Mouse (Mus musculus) heart, postnatal 36 days (tissue): ENCODE data around the gene Ankrd44. TPM values are rescaled to one million over a fixed set of nuclear protein-coding genes. Genes with fewer than 3 reads are reported as not detected.

Experiments used
- microRNA-seq, 2 experiments: library from miRNA; unstranded; fragments of <30 nt; microRNA quantifications; one replicate each; pipeline ENCODE4 v1.2.0; 2021; ENCODE audit warnings: borderline number of aligned reads in 2 of 2
- total RNA-seq, 2 experiments: library from RNA; stranded (reverse); gene quantifications; 2 replicates each; pipeline ENCODE4 v1.2.3; 2021

Ankrd44 gene
- total RNA-seq, 2 experiments from 2014 or later, result 13.2 to 15.7 TPM

Small RNA genes within 50 kb of the gene (microRNA-seq; reads per million reads assigned to microRNA genes)
- gene Gm24053, result 0 reads per million in 2 experiments

Other genes with a start within 250 kb of the Ankrd44 start
- 10 to 100 TPM; 76.4 to 83.0 TPM for gene Sf3b1, start 101.1 kb upstream of the Ankrd44 start, total RNA-seq
- gene Coq10b, start 126.4 kb upstream of the Ankrd44 start, total RNA-seq, result 10 to 100 TPM; 38.0 to 76.2 TPM
- 100 to 1,000 TPM; 167 to 177 TPM for gene Hspe1, start 161.7 kb upstream of the Ankrd44 start, total RNA-seq
- gene Hspd1, start 161.9 kb upstream of the Ankrd44 start, total RNA-seq, result 100 to 1,000 TPM; 382 to 415 TPM
- 10 to 100 TPM; 30.3 to 35.4 TPM for gene Mob4, start 204.8 kb upstream of the Ankrd44 start, total RNA-seq